Mouse (Mus musculus): ENCODE measurements at regions not wholly inside any gene's neighbourhood (a gene's known extent, or its start where the extent isn't known, plus 50 kb on each side); places are given as distances from the start of the nearest gene placed in this dataset.

DNA sequence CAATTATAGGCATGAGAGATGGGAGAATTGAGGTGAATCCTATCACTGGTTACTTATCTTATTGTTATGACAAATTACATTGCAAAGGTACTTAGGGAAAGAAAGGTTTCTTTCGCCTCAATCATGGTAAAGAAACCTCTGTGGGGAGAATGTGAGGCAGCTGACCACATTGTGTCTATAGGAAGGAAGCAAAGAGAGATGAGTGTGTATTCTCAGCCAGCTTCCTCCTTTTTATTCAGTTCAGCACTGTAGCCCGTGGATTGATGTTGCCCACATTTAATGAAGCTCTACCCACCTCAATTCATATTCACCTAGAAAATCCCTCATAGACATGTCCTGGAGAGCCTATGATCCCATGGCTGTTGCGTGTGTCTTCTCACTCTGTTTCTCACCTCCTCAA, 406.2 kb downstream of the Atp6ap1l start:
- TF ChIP-seq CTCF (IDR thresholded peaks at IDR 0.05; ENCODE audit: borderline replicate concordance, insufficient read depth, low read length) (no peak), POLR2A (IDR thresholded peaks at IDR 0.05; ENCODE audit: low read depth, low read length) (no peak)

All from embryonic fibroblast, embryonic 13.5 days (primary cell).